Mouse (Mus musculus) cortical plate, adult 2 months (tissue): ENCODE measurements around the gene Tead4.

Experiments
- CTCF ChIP-seq: fragments of 200-500 bp; IDR thresholded peaks from 2 replicates; pipeline ENCODE4 v1.5.1; 2011; ENCODE audit warnings: mild to moderate bottlenecking, control low read depth, low read length; ENCODE audit not compliant: insufficient read depth; ENCODE audit errors: extremely low read depth
- POLR2A ChIP-seq: fragments of 200-500 bp; IDR thresholded peaks from 2 replicates; pipeline ENCODE4 v1.6.1; 2011; ENCODE audit warnings: mild to moderate bottlenecking, low read length, control low read depth; ENCODE audit not compliant: insufficient read depth; ENCODE audit errors: extremely low read depth

DNA sequence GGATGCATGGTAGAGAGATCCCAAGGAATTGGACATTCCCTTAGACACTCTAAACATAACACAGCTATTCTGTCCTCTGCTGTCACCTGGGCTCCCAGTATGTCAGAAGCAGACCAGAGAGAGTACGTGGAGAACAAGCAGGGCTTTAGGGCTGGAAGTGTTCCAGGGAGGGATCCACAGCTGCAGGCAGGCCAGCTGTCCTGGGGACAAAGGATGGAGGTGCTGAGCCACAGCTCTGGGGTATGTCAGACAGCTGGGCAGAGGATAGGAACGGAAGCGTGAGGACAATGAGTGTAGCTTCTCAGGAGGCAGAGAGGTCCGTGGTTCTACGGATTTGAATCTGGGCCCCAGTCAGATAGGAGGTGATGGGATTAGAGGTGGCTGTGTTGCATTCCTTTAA, 50.0 kb downstream of the Tead4 start:
- TF ChIP-seq POLR2A (no peak), CTCF (no peak)
